Mouse (Mus musculus): Measurements from ENCODE around the gene Ddt. TPM values are rescaled to one million over a fixed set of nuclear protein-coding genes. Genes with fewer than 3 reads are reported as not detected.
A peak's percentile ranks its signal among the peaks of the same experiment; 100 is the strongest.

Gene Ddt
- 51.9 and 108 TPM in 2 replicates for polyA plus RNA-seq (2016; fragmentation: Nextera tagmentation; extraction: Ambion mirVana)

DNA sequence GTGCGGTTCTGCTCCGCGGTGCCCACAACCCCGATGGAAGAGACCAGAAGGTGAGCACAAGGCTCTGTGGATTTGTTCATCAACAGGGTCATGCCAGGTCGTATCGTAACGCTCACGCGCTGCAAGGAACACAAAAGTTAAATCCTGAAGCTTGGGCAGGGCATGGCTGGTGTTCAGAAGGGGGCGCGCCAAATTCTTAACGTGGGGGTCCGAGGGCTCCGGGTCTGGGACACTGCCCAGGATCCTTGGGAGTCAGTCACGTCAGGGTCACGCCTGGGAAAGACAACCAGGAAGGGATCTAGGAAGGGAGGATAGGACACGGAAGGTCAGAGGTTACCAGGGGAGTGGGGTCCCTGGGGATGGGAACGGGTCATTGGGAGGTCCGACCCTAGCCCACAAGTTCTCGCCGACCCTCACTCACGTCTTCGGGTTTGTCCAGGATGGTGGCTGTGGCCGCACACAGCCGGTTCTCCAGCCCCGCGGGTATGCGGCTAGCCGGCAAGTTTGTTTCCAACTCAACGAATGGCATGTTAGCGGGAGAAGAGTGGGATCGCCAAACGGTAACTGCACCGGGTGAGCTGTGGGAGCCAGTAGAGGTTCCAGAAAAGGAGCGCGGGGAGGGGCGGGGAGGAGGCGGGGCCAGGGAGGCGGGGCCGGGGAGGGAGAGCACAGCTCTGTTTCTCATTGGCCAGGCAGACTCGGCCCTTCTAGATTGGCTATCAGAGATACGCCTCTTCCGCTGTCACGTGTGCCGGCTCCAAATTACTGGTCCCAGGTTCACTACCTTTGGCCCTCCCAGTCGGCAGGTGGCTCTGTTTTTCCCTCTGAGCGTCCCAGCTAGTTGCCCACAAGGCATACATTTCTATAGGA lies at the start of gene Ddt:
TSS of gene Ddt (minus strand) at position 620 of the 870 bp plus-strand sequence.
- peak; percentile 98 for DNase-seq (ENCODE audit: low spot score)
- under 1% methylated on average over 47 of the region's 47 CpGs for WGBS
- Histone ChIP-seq H3K36me3 (no peaks in the 10 kb centered on the region), H3K27me3 (ENCODE audit: insufficient read depth, poor library complexity, severe bottlenecking) (peaks cover 9% of the 10 kb centered on the region; the same call in 1 of the 2 replicates), H3K4me1 (peaks cover 17% of the 10 kb centered on the region), H3K4me3 (peak within 1 kb of the TSS; percentile 76), H3K27ac (peak within 1 kb of the TSS; percentile 76), H3K9me3 (no peaks in the 10 kb centered on the region)

DNA sequence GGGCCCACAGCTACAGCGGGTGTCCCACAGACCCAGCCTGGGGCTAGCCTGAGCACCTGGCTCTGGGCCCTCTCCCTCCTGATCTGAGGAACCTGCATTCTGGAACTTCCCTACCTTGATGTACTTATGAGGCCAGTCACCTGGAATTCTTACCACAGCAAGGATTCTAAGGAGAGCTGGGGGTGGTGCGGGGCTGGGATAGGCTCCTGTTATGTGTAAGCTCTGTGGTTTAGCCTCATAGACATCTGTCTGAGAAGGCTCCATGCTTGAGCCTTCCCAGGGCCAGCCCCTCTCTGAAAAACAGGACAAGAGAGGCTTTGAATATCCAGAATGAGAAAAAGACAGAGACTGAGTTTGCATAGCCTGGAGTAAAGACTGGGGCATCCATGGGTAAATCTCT lies 49.2 kb upstream of the Ddt start, which contains the start of gene Gstt4:
TSS of gene Gstt4 (minus strand) at position 101 of the 400 bp plus-strand sequence.
- 86% methylated on average over 2 of the region's 2 CpGs for WGBS
- DNase-seq (ENCODE audit: low spot score) = no peak
- H3K27ac ChIP-seq = no peak within 1 kb of the TSS

DNA sequence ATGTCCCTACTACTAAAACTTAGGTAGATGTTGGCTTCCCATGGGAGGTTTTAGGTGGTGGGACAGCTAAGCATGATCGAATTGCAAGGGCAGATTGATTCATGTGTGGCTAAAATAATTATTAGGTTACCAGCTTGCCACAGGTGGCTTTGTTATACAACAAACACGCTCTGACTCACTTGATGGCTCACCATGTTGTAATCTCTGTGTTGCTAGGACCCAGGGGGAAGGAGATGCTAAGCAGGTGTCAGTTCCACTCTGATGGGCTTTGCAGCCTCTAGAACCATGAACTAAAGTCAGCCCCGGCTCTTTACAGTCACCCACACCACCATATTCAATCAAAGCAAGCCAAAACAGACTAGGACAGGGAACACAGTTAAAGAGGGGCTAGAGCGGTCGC lies 46.7 kb upstream of the Ddt start:
- Histone ChIP-seq H3K27me3 (ENCODE audit: insufficient read depth, poor library complexity, severe bottlenecking) (no peaks in the 10 kb centered on the region), H3K27ac (no peak overlapping the region)
- 80% methylated on average over 5 of the region's 5 CpGs for WGBS

More for the DNA sequence above, 49.2 kb upstream of the Ddt start, which contains the start of gene Gstt4:
- no peaks in the 10 kb centered on the region for H3K9me3 ChIP-seq
- H3K4me3 ChIP-seq = no peak within 1 kb of the TSS
- no peaks in the 10 kb centered on the region for H3K27me3 ChIP-seq (ENCODE audit: insufficient read depth, poor library complexity, severe bottlenecking)
- H3K36me3 ChIP-seq = no peaks in the 10 kb centered on the region
- no peaks in the 10 kb centered on the region for H3K4me1 ChIP-seq

DNA sequence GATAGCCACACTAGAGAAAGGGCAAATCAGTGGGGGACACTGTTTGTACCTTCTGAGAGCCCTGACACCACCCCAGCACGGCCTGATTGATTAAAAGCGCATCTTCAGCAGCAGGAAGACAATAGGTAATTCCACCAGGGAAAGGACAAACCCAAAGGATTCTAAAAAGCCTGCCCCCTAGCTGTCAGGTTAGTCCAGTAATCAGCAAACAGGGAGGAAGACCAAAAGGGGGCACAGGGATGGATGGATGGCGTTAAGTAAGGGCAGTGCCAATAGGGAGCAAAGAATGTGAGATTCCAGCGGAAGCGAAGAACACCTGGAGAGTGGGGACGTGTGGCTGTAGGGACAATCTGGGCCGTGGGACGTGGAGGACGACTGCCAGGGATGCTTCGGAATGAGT lies 45.4 kb upstream of the Ddt start:
- Histone ChIP-seq H3K36me3 (no peaks in the 10 kb centered on the region), H3K27ac (no peak overlapping the region), H3K27me3 (ENCODE audit: insufficient read depth, poor library complexity, severe bottlenecking) (no peaks in the 10 kb centered on the region), H3K9me3 (no peaks in the 10 kb centered on the region), H3K4me1 (no peaks in the 10 kb centered on the region), H3K4me3 (no peak overlapping the region)
- 52% methylated on average over 10 of the region's 10 CpGs for WGBS
- no peak for DNase-seq (ENCODE audit: low spot score)

More for the DNA sequence above, 46.7 kb upstream of the Ddt start:
- DNase-seq (ENCODE audit: low spot score) = no peak
- Histone ChIP-seq H3K4me3 (no peak overlapping the region), H3K4me1 (no peaks in the 10 kb centered on the region), H3K9me3 (no peaks in the 10 kb centered on the region), H3K36me3 (no peaks in the 10 kb centered on the region)

DNA sequence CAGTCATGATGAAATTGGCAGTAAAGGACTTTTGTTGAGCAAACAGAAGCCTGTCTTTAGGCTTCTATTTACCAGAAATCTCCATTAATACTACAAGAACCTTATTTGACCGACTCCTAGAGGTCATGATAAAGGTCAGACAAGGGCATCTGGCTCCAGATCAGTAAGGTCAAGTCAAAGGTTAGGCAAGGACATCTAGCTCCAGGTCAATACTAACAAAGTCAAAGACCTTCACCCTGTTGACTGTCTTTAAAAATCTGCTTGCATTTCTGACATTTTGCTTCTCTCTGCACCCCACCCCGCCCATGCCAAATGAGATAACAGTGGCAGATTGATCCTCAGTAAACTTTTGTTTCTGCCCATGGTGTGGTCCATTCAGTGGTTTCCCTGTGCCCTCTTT lies 31.0 kb upstream of the Ddt start:
- Histone ChIP-seq H3K36me3 (no peaks in the 10 kb centered on the region), H3K4me3 (no peak overlapping the region), H3K9me3 (no peaks in the 10 kb centered on the region), H3K27me3 (ENCODE audit: insufficient read depth, poor library complexity, severe bottlenecking) (peaks cover 6% of the 10 kb centered on the region), H3K27ac (no peak overlapping the region), H3K4me1 (no peaks in the 10 kb centered on the region)
- DNase-seq (ENCODE audit: low spot score) = no peak
- WGBS = 73% methylated on average over 2 of the region's 2 CpGs

DNA sequence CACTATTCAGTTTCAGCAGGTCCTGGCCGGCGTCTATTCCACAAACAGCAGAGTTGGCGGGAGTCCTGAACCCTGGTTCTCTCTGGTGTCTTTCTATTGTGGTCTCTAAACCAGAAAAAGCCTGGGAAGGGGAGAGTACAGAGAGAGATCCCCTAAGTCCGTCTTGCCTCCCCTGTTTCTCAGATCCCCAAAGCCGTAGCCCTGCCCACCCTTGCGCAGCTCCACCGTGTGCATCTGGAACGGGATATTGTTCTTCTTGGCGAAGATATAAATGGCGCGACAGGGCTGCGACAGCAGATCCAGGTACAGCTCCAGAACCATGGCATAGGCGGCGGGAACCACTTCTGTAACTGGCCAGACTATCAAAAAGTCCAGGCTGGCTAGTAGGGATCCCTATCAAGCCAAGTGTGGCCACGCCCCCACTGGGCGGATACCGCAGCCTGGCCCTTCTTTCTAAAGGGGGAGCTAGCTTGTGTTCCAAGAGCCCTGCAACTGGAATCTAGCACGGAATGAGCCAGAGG lies 25.0 kb upstream of the Ddt start, which contains the start of gene Gstt1:
TSS of gene Gstt1 (minus strand) at position 409 of the 521 bp plus-strand sequence.
- 2% methylated on average over 18 of the region's 18 CpGs for WGBS
- no peak for DNase-seq (ENCODE audit: low spot score)
- H3K4me3 ChIP-seq = peak within 1 kb of the TSS; percentile 58
- no peaks in the 10 kb centered on the region for H3K36me3 ChIP-seq
- H3K9me3 ChIP-seq = no peaks in the 10 kb centered on the region
- H3K27me3 ChIP-seq (ENCODE audit: insufficient read depth, poor library complexity, severe bottlenecking) = peaks cover 11% of the 10 kb centered on the region
- H3K27ac ChIP-seq = peak within 1 kb of the TSS; percentile 48
- H3K4me1 ChIP-seq = peaks cover 19% of the 10 kb centered on the region

DNA sequence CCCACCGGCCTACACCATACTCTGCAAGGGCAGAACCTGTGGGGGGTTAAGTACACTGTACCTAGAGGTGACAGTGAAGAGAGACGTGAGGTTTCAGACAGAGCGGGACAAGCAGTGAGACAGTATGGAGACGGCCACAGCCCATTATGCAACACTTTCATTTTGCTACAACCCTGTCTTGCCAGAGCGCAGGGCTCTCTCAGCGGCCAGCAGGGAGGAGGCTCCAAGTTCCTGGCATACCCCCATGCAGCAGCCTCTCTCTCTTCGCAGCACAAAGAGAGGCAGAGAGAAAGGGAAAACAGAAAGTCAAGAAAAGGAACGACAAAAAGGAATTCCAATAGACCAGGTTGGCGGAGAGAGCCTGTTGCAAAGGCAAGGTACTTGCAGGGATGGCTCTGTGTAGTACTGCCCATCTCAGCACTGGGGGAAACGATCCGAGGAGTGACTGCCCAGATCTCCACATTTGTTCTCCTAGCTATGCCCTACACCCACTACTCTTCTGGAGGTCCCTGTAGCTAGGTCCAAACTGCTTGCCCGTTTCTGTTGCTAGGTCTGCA lies 24.5 kb upstream of the Ddt start:
- no peaks in the 10 kb centered on the region for H3K9me3 ChIP-seq
- no peaks in the 10 kb centered on the region for H3K36me3 ChIP-seq
- H3K4me3 ChIP-seq = peak overlapping the region; percentile 58
- 2% methylated on average over 12 of the region's 12 CpGs for WGBS
- peaks cover 19% of the 10 kb centered on the region for H3K4me1 ChIP-seq
- peak overlapping the region; percentile 48 for H3K27ac ChIP-seq
- no peak for DNase-seq (ENCODE audit: low spot score)
- H3K27me3 ChIP-seq (ENCODE audit: insufficient read depth, poor library complexity, severe bottlenecking) = peaks cover 11% of the 10 kb centered on the region

DNA sequence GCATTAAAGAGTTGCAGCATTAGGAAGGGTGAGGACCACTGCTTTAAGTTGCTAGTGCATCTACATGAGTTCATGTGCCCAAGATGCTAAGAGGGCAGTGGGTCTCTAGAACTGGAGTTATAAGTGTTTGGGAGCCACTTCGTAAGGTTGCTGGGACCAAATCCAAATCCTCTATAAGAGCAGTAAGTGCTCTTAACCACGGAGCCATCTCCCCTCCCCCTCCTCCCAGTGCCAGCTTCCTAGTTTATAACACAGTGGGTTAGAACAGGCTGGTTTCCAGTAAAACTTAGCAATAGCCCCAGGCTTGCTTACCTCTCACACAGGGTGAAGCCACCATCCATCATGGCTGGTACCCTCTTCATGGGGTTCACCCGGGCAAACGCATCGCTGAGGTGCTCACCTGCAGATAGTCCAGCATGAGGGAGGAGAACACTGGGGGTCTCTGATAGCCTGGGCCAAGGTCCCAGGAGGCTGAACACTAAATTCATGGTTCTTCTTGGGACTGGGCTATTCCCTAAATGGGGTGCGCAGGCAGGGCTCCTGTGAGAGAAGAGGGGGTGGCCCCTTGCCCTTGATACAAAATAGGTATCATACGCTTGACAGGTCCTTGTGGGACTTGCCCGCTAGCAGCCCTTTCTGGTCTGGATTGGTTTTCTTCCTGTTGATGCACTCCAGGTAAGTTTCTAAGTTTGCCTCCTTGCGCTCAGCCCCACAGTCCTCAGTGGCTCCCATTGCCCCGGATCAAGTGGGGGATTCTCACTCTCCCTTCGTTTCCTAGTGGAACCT lies 23.7 kb upstream of the Ddt start:
- H3K27ac ChIP-seq = peak overlapping the region; percentile 48; the same call in 1 of the 2 replicates
- WGBS = 34% methylated on average over 11 of the region's 11 CpGs
- H3K4me1 ChIP-seq = peaks cover 19% of the 10 kb centered on the region

DNA sequence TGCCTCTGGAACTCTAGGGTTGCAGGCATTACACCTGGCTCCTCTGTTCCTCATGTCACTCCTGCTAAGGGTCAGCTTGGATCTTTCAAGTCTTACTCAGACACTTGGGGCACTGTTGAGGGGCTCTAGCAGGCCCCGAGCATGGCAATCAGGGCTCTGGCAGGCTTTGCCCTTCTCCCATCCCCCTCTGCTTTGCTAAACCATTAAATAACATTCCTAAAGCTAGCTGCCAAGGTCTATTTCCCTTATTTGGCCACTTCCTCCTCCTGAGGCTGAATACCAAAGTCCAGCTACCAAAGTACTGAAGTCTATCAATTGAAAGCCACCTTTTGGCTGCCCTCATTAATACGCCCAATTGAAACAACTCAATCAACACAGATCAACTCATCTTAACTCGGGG lies 21.7 kb upstream of the Ddt start:
- Histone ChIP-seq H3K27me3 (ENCODE audit: insufficient read depth, poor library complexity, severe bottlenecking) (peaks cover 5% of the 10 kb centered on the region; the same call in 1 of the 2 replicates), H3K9me3 (no peaks in the 10 kb centered on the region), H3K4me1 (peaks cover 24% of the 10 kb centered on the region), H3K4me3 (no peak overlapping the region), H3K27ac (0 out of 2 replicates have a peak overlapping the region, but pooled peaks have one; percentile 9), H3K36me3 (no peaks in the 10 kb centered on the region)
- no peak for DNase-seq (ENCODE audit: low spot score)
- WGBS = 40% methylated on average over 3 of the region's 3 CpGs

More for the DNA sequence above, 23.7 kb upstream of the Ddt start:
- Histone ChIP-seq H3K4me3 (peak overlapping the region; percentile 58), H3K36me3 (no peaks in the 10 kb centered on the region), H3K9me3 (no peaks in the 10 kb centered on the region), H3K27me3 (ENCODE audit: insufficient read depth, poor library complexity, severe bottlenecking) (peaks cover 11% of the 10 kb centered on the region)
- no peak for DNase-seq (ENCODE audit: low spot score)

DNA sequence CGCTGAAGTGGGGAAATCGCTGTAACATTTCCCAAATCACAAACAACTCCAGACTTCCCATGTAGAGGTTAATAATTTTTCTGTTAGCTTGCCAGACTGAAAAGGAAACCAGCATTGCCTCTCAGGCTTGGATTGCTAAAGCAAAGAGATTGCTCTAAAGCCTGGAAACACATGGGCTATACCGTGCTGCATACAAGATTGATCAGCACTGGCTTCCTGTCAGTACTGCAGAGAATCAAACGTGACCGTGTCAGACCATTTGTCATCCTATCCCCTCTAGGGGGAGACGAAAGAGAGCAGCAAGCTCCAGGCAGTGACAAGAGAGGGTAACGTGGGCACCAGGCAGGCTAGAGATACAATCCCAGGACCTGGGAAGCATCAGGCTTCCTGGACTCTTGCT lies 17.6 kb upstream of the Ddt start:
- H3K27me3 ChIP-seq (ENCODE audit: insufficient read depth, poor library complexity, severe bottlenecking) = no peaks in the 10 kb centered on the region
- no peak for DNase-seq (ENCODE audit: low spot score)
- H3K4me1 ChIP-seq = peaks cover 12% of the 10 kb centered on the region; the same call in 1 of the 2 replicates
- H3K4me3 ChIP-seq = no peak overlapping the region
- H3K36me3 ChIP-seq = no peaks in the 10 kb centered on the region
- 17% methylated on average over 7 of the region's 7 CpGs for WGBS
- H3K27ac ChIP-seq = no peak overlapping the region
- H3K9me3 ChIP-seq = no peaks in the 10 kb centered on the region

DNA sequence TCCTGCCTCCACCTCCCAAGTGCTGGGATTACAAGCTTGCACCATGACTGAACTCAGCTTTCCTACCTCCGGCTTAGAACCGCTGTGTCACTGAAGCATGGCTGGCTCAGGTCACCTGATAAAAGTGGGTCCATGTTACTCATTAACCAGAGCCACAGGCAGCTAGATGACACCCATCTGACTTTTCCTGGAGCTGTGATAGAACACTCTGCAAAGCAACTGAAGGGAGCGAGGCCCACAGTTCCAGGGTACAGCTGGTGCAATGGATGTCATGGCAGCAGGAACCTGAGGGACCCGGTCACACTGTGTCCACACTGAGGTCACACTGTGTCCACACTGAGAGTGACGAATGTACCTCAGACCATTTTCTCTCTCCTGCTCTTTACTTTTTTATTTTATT lies 16.6 kb upstream of the Ddt start:
- no peak for DNase-seq (ENCODE audit: low spot score)
- Histone ChIP-seq H3K9me3 (no peaks in the 10 kb centered on the region), H3K4me3 (no peak overlapping the region), H3K27me3 (ENCODE audit: insufficient read depth, poor library complexity, severe bottlenecking) (no peaks in the 10 kb centered on the region), H3K36me3 (no peaks in the 10 kb centered on the region), H3K4me1 (peaks cover 10% of the 10 kb centered on the region; the same call in 1 of the 2 replicates), H3K27ac (no peak overlapping the region)
- 84% methylated on average over 5 of the region's 5 CpGs for WGBS

DNA sequence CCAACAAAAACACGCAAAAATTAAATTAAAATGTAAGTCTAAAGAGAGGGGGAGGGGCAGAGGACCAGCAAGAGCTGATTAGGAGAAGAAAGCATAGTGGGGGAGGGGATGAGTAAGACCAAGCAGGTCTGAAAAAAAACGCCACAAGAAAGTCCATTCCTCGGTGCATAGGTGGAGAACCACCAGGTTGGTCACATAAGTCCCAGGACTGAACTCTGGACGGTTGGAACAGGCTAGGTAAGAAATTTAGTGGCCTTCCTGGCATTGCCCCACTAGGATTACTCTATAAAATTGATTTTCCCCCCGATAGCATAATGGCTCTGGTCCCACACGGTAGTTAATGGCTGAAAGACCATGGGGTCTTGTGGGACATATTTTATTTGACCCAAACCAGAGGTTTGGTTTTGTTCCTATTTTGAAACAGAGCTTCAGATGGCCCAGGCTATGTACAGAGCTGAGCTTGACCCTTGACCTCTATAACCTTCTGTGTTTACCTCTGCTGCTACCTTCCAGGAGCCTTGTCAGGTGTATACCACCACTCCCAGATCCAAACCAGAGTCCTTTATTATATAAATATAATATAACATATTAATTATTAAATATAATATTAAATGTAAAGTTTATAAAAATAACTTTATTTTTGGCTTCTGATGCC lies 16.0 kb upstream of the Ddt start:
- 70% methylated on average over 6 of the region's 6 CpGs for WGBS
- H3K36me3 ChIP-seq = no peaks in the 10 kb centered on the region

More for the DNA sequence above, 16.0 kb upstream of the Ddt start:
- no peak for DNase-seq (ENCODE audit: low spot score)
- Histone ChIP-seq H3K4me1 (peaks cover 5% of the 10 kb centered on the region; the same call in 1 of the 2 replicates), H3K9me3 (no peaks in the 10 kb centered on the region), H3K27ac (no peak overlapping the region), H3K27me3 (ENCODE audit: insufficient read depth, poor library complexity, severe bottlenecking) (no peaks in the 10 kb centered on the region), H3K4me3 (no peak overlapping the region)
